Mouse (Mus musculus): Measurements from ENCODE around the gene Dnmt3l. TPM values are rescaled to one million over a fixed set of nuclear protein-coding genes. Genes with fewer than 3 reads are reported as not detected.
"Not testable (repeated sequence)": the region's sequence is repeated elsewhere in the genome, so short reads cannot be mapped to it uniquely, and the experiment has no call there.

Dnmt3l gene
- total and polyA plus RNA-seq, 2 experiments from 2014 or later: not detected

- H3K27me3 ChIP-seq (ENCODE audit: insufficient read depth, low read length): no peaks in the 10 kb centered on the region
- no peaks in the 10 kb centered on the region for H3K4me1 ChIP-seq (ENCODE audit: insufficient read depth)
- no peak overlapping the region for H3K9ac ChIP-seq
- DNase-seq: no peak
- no peak overlapping the region for H3K27ac ChIP-seq (ENCODE audit: low read depth, low read length)
- H3K4me2 ChIP-seq (ENCODE audit: low read depth): no peak overlapping the region
- H3K36me3 ChIP-seq (ENCODE audit: insufficient read depth): no peaks in the 10 kb centered on the region
- no peaks in the 10 kb centered on the region for H3K9me3 ChIP-seq (ENCODE audit: low read length)
- no peak overlapping the region for H3K4me3 ChIP-seq (ENCODE audit: low read depth, low read length)
- no peak for TF ChIP-seq CTCF (IDR thresholded peaks at IDR 0.05; ENCODE audit: low read depth)
- 92% methylated on average over 23 of the region's 23 CpGs for WGBS
- no peak for ATAC-seq
Observed at GRCm38 (mm10) chr10:78091865-78092724, 50.3 kb downstream of the Dnmt3l start.

GRCm38 (mm10) chr10:78092725-78093029 lies 50.9 kb downstream of the Dnmt3l start:
- TF ChIP-seq CTCF (IDR thresholded peaks at IDR 0.05; ENCODE audit: low read depth): no peak
- Histone ChIP-seq H3K9ac (no peak overlapping the region), H3K27ac (ENCODE audit: low read depth, low read length) (no peak overlapping the region), H3K27me3 (ENCODE audit: insufficient read depth, low read length) (no peaks in the 10 kb centered on the region), H3K4me2 (ENCODE audit: low read depth) (no peak overlapping the region), H3K4me3 (ENCODE audit: low read depth, low read length) (no peak overlapping the region), H3K9me3 (ENCODE audit: low read length) (no peaks in the 10 kb centered on the region), H3K4me1 (ENCODE audit: insufficient read depth) (no peaks in the 10 kb centered on the region), H3K36me3 (ENCODE audit: insufficient read depth) (no peaks in the 10 kb centered on the region)
- DNase-seq: no peak
- 96% methylated on average over 13 of the region's 13 CpGs for WGBS
- ATAC-seq: no peak

GRCm38 (mm10) chr10:78095221-78095620 lies 53.5 kb downstream of the Dnmt3l start:
- Histone ChIP-seq H3K4me2 (ENCODE audit: low read depth) (no peak overlapping the region), H3K4me1 (ENCODE audit: insufficient read depth) (no peaks in the 10 kb centered on the region), H3K27ac (ENCODE audit: low read depth, low read length) (no peak overlapping the region), H3K9me3 (ENCODE audit: low read length) (no peaks in the 10 kb centered on the region), H3K4me3 (ENCODE audit: low read depth, low read length) (no peak overlapping the region), H3K9ac (no peak overlapping the region), H3K36me3 (ENCODE audit: insufficient read depth) (no peaks in the 10 kb centered on the region), H3K27me3 (ENCODE audit: insufficient read depth, low read length) (no peaks in the 10 kb centered on the region)
- ATAC-seq: no peak
- no peak for DNase-seq
- no peak for TF ChIP-seq CTCF (IDR thresholded peaks at IDR 0.05; ENCODE audit: low read depth)

- ATAC-seq: no peak
Observed at GRCm38 (mm10) chr10:78095954-78096931, 54.5 kb downstream of the Dnmt3l start.

GRCm38 (mm10) chr10:78099860-78100259 lies 58.1 kb downstream of the Dnmt3l start:
- H3K9ac ChIP-seq; DNase-seq; H3K4me1 ChIP-seq (ENCODE audit: insufficient read depth); H3K36me3 ChIP-seq (ENCODE audit: insufficient read depth); H3K4me2 ChIP-seq (ENCODE audit: low read depth); H3K4me3 ChIP-seq (ENCODE audit: low read depth, low read length); ATAC-seq; H3K27me3 ChIP-seq (ENCODE audit: insufficient read depth, low read length); H3K27ac ChIP-seq (ENCODE audit: low read depth, low read length); H3K9me3 ChIP-seq (ENCODE audit: low read length): not testable (repeated sequence)

More at GRCm38 (mm10) chr10:78095954-78096931, 54.5 kb downstream of the Dnmt3l start:
- TF ChIP-seq CTCF (IDR thresholded peaks at IDR 0.05; ENCODE audit: low read depth): no peak
- no peaks in the 10 kb centered on the region for H3K4me1 ChIP-seq (ENCODE audit: insufficient read depth)
- no peak overlapping the region for H3K4me3 ChIP-seq (ENCODE audit: low read depth, low read length)
- no peaks in the 10 kb centered on the region for H3K36me3 ChIP-seq (ENCODE audit: insufficient read depth)
- DNase-seq: no peak
- H3K27ac ChIP-seq (ENCODE audit: low read depth, low read length): no peak overlapping the region
- H3K27me3 ChIP-seq (ENCODE audit: insufficient read depth, low read length): no peaks in the 10 kb centered on the region
- H3K4me2 ChIP-seq (ENCODE audit: low read depth): no peak overlapping the region
- 83% methylated on average over 5 of the region's 5 CpGs for WGBS
- H3K9ac ChIP-seq: no peak overlapping the region
- no peaks in the 10 kb centered on the region for H3K9me3 ChIP-seq (ENCODE audit: low read length)

- 0 out of 2 replicates have a peak, but pooled peaks cover 4% of the 10 kb centered on the region for H3K4me1 ChIP-seq (ENCODE audit: insufficient read depth)
- DNase-seq: peak; percentile 49
- no peak overlapping the region for H3K27ac ChIP-seq (ENCODE audit: low read depth, low read length)
- H3K27me3 ChIP-seq (ENCODE audit: insufficient read depth, low read length): no peaks in the 10 kb centered on the region
- H3K4me3 ChIP-seq (ENCODE audit: low read depth, low read length): no peak overlapping the region
- ATAC-seq: peak; percentile 88
- peak overlapping the region; percentile 23 for H3K4me2 ChIP-seq (ENCODE audit: low read depth)
- H3K36me3 ChIP-seq (ENCODE audit: insufficient read depth): no peaks in the 10 kb centered on the region
- no peak for TF ChIP-seq CTCF (IDR thresholded peaks at IDR 0.05; ENCODE audit: low read depth)
- 40% methylated on average over 16 of the region's 16 CpGs for WGBS
- no peaks in the 10 kb centered on the region for H3K9me3 ChIP-seq (ENCODE audit: low read length)
- no peak overlapping the region for H3K9ac ChIP-seq
Observed at GRCm38 (mm10) chr10:78100989-78101780, 59.4 kb downstream of the Dnmt3l start.
